Mouse (Mus musculus): ENCODE measurements around the gene Tcte2. TPM values are rescaled to one million over a fixed set of nuclear protein-coding genes. Genes with fewer than 3 reads are reported as not detected.

Gene Tcte2
- polyA plus RNA-seq, 1 experiment = 1.5 TPM

GRCm38 (mm10) chr17:13725004-13725550 is 36.5 kb downstream of the Tcte2 start:
- no peak for DNase-seq (ENCODE audit: low read depth, low spot score)
- WGBS = 58% methylated on average over 4 of the region's 4 CpGs

- WGBS = 85% methylated on average over 2 of the region's 2 CpGs
- DNase-seq (ENCODE audit: low read depth, low spot score) = no peak
Measured at GRCm38 (mm10) chr17:13722434-13722833, 39.2 kb downstream of the Tcte2 start.

DNA sequence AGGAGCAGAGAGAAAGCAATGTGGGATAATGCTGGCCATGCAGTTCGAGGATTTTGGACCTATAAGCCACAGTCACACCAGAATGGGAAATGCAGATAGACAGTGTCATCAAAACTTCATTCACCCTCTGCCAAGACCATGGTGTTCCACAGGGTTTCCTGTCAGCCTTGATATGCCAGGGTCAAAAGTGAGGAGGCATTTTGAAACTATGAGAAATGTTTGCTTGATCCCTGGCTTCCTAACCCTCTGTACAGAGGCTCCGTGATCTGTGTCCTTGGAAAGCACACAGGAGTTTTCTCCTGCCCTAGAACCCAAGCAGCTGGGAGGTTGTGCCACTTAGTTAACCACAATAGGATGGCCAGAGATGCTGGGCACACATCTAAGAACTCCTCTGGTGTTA is 40.3 kb downstream of the Tcte2 start:
- no peak for DNase-seq (ENCODE audit: low read depth, low spot score)
- WGBS = 81% methylated on average over 2 of the region's 2 CpGs

- no peak for DNase-seq (ENCODE audit: low read depth, low spot score)
- WGBS = 95% methylated on average over 5 of the region's 5 CpGs
Measured at GRCm38 (mm10) chr17:13720187-13720586, 41.4 kb downstream of the Tcte2 start.

- DNase-seq (ENCODE audit: low read depth, low spot score) = no peak
- WGBS = 77% methylated on average over 11 of the region's 11 CpGs
Measured at GRCm38 (mm10) chr17:13717428-13717827, 44.2 kb downstream of the Tcte2 start.

DNA sequence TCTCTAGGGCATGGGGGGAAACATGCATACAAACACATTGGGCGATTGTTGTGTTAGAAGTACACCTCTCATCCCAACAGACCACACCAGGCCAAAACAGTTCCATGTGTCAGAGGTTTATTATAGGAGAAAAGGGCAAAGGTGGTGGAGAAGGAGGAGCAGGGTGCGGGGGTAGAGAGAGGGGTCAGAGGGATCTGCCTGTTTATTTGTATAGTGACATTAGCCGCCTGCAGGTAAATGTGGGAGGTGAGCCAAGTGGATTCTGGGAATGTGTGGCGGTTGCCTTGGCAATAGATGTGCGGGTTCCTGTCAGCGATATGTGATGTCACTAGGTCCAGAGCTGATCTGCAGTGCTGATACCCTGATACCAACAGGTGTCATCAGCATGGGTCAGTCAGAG is 45.3 kb downstream of the Tcte2 start:
- 65% methylated on average over 6 of the region's 6 CpGs for WGBS
- no peak for DNase-seq (ENCODE audit: low read depth, low spot score)

- 76% methylated on average over 9 of the region's 9 CpGs for WGBS
- no peak for DNase-seq (ENCODE audit: low read depth, low spot score)
Measured at GRCm38 (mm10) chr17:13715511-13715910, 46.1 kb downstream of the Tcte2 start.

GRCm38 (mm10) chr17:13714654-13715053 is 47.0 kb downstream of the Tcte2 start:
- DNase-seq (ENCODE audit: low read depth, low spot score) = no peak
- WGBS = 47% methylated on average over 4 of the region's 4 CpGs

GRCm38 (mm10) chr17:13714128-13714527 is 47.5 kb downstream of the Tcte2 start:
- WGBS = 68% methylated on average over 4 of the region's 4 CpGs
- no peak for DNase-seq (ENCODE audit: low read depth, low spot score)

DNA sequence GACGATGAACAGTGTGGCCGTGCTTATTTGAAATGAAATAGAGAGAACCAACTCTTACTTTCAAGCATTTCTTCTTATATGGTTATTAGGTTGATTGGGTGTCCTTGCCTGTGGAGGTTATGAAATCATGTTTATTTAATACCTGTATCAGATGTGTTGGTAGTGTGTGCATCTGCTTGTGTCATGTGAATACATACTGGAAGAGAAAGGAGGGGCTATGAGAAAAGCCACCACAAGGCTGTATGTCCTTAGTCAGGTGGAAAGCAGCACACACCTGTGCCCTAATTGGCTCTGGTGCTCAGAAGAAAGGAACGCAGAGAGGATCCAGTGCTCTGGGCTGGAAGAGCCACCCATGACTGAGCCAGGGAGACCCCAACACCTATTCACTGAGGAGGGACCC is 49.1 kb downstream of the Tcte2 start:
- WGBS = 93% methylated on average over 3 of the region's 3 CpGs

GRCm38 (mm10) chr17:13712116-13712515 is 49.5 kb downstream of the Tcte2 start:
- no peak for DNase-seq (ENCODE audit: low read depth, low spot score)
- 77% methylated on average over 6 of the region's 6 CpGs for WGBS

More for the DNA sequence above, 49.1 kb downstream of the Tcte2 start:
- DNase-seq (ENCODE audit: low read depth, low spot score) = no peak

- DNase-seq (ENCODE audit: low read depth, low spot score) = no peak
- 76% methylated on average over 5 of the region's 5 CpGs for WGBS
Measured at GRCm38 (mm10) chr17:13711173-13711572, 50.5 kb downstream of the Tcte2 start.

DNA sequence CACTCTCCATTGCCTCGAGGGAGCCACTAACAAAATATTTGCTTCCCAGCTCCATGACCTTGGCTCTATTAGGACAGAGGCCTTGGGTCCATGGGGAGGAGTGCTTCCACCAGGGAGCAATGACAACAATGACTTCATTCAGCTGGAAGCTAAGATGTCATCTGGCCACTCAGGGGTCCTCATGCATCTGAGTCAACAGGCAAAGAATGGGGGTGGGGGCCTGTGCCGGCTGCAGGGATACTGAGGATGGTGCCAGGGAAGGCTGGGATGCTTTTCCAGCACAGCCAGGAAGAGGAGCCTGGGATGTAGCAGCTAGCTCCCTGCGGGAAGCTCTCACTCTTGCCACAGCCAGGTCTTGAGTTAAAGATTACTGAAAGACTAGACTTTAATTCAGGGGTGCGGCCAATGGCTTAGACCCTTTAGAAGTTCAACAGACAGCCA is 56.1 kb downstream of the Tcte2 start:
- 35% methylated on average over 4 of the region's 4 CpGs for WGBS
- DNase-seq (ENCODE audit: low read depth, low spot score) = no peak

GRCm38 (mm10) chr17:13703611-13704320 is 57.9 kb downstream of the Tcte2 start:
- WGBS = 64% methylated on average over 9 of the region's 9 CpGs
- no peak for DNase-seq (ENCODE audit: low read depth, low spot score)

- WGBS = 25% methylated on average over 4 of the region's 4 CpGs
- no peak for DNase-seq (ENCODE audit: low read depth, low spot score)
Measured at GRCm38 (mm10) chr17:13700131-13701016, 61.3 kb downstream of the Tcte2 start.

DNA sequence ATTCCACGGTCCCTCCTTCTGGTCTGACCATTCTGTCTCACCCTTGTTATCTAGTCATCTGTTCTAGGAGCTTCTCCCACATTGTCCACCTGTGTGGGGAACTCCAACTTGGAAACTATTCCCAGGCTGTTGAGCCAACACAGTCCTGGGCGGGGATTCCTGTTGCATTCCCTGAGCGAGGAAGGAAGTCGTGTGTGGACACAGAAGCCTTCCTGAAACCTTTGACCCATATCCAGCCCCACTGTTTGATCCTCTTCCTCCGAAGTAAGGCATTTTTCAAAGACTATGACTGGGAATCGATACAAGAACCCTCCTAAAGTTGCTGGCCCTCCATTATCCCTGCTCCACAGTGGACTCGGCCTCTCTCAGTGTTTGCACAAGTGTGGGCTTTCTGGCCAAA is 61.9 kb downstream of the Tcte2 start:
- 32% methylated on average over 7 of the region's 7 CpGs for WGBS
- no peak for DNase-seq (ENCODE audit: low read depth, low spot score)

- 93% methylated on average over 4 of the region's 4 CpGs for WGBS
- no peak for DNase-seq (ENCODE audit: low read depth, low spot score)
Measured at GRCm38 (mm10) chr17:13698194-13698593, 63.4 kb downstream of the Tcte2 start.

DNA sequence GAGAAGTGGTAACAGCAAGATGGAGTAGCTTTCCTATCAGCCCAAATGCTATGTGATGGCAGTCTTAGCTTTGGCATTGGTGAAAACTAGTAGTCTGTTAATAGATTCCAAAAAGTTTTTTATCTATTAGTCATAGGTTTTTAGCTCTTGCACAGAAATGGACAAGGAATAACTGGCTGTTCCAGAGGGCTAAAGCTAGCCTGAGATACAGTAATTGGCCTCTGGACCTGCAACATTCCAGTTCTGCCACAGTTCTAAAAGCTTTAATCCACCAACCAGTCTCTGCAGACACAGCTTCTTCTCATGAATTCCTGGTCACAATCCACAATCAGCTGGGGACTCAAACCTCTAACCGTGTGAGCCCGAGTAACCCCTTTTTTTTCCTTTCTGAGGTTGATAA is 64.0 kb downstream of the Tcte2 start:
- no peak for DNase-seq (ENCODE audit: low read depth, low spot score)
- WGBS = 80% methylated on average over 2 of the region's 2 CpGs

- WGBS = 74% methylated on average over 5 of the region's 5 CpGs
Measured at GRCm38 (mm10) chr17:13695881-13696280, 65.7 kb downstream of the Tcte2 start.

DNA sequence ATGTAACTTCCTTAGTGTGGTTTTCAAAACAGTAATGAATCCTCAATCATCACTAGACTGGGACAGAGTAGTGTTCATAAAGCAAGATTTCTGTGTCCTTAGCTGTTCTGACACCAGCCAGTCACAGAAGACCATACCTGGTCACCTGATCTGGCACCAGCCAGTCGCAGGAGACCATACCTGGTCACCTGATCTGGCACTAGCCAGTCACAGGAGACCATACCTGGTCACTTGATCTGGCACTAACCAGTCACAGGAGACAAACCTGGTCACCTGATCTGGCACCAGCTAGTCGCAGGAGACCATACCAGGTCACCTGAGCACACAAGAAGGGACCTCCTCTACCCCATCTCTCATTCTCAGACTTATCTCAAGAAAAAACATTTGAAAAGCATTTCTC is 66.4 kb downstream of the Tcte2 start:
- DNase-seq (ENCODE audit: low read depth, low spot score) = no peak
- 96% methylated on average over 2 of the region's 2 CpGs for WGBS

More at GRCm38 (mm10) chr17:13695881-13696280, 65.7 kb downstream of the Tcte2 start:
- no peak for DNase-seq (ENCODE audit: low read depth, low spot score)

Measured in large intestine, adult 2 months (tissue).